Mouse (Mus musculus) bone marrow, adult 2 months (tissue): ENCODE data around the gene Ttc7b. TPM values are rescaled to one million over a fixed set of nuclear protein-coding genes. Genes with fewer than 3 reads are reported as not detected.

Source experiments
- H3K27ac ChIP-seq: fragments of 200-500 bp; 2 replicates; pipeline ENCODE4 v1.5.1; 2012; ENCODE audit warnings: low read depth, mild to moderate bottlenecking, control low read depth, inconsistent platforms, low read length; ENCODE audit not compliant: control insufficient read depth, poor library complexity, insufficient read depth
- H3K4me1 ChIP-seq: fragments of 200-500 bp; 2 replicates; pipeline ENCODE4 v1.6.1; 2011; ENCODE audit warnings: low read length; ENCODE audit not compliant: control insufficient read depth, insufficient read depth
- H3K4me3 ChIP-seq: fragments of 200-500 bp; replicated peaks from 2 replicates; pipeline ENCODE3; 2011; ENCODE audit warnings: mild to moderate bottlenecking, low read depth, low read length, control low read depth; ENCODE audit not compliant: control insufficient read depth
- CTCF ChIP-seq: fragments of 200-500 bp; IDR thresholded peaks from 2 replicates; pipeline ENCODE4 v1.5.1; 2011; ENCODE audit warnings: low read length, control low read depth; ENCODE audit not compliant: control insufficient read depth, insufficient read depth
- POLR2A ChIP-seq: fragments of 200-500 bp; IDR thresholded peaks from 2 replicates; pipeline ENCODE4 v1.6.1; 2011; ENCODE audit warnings: low read depth, mild to moderate bottlenecking, control low read depth, low read length, borderline replicate concordance; ENCODE audit not compliant: control insufficient read depth
- WGBS: fragments of 180-500 bp; shearing (Covaris S2); methylation state at CpG from one replicate; pipeline ENCODE4 v1.1.7; 2018; 5-methylcytosine and 5-hydroxymethylcytosine counted together
- polyA plus RNA-seq: library from polyadenylated mRNA; stranded (reverse); fragments of >200 nt; gene quantifications from 2 replicates; pipeline ENCODE4 v1.2.4, GENCODE M21; 2011; ENCODE audit warnings: low replicate concordance; ENCODE audit not compliant: missing spikeins, insufficient read depth, insufficient read length

Ttc7b gene
- polyA plus RNA-seq, 1 experiment: 26.5 TPM

GRCm38 (mm10) chr12:100282025-100282885, 238.4 kb downstream of the Ttc7b start:
- H3K27ac ChIP-seq: no peak overlapping the region; the same call in 1 of the 2 replicates
- no peak for TF ChIP-seq CTCF
- TF ChIP-seq POLR2A: no peak
- no peak overlapping the region for H3K4me3 ChIP-seq
- peaks cover 4% of the 10 kb centered on the region for H3K4me1 ChIP-seq
- 61% methylated on average over 8 of the region's 8 CpGs for WGBS

- no peak for TF ChIP-seq CTCF
- no peak for TF ChIP-seq POLR2A
- WGBS: 67% methylated on average over 4 of the region's 4 CpGs
- no peak overlapping the region for H3K27ac ChIP-seq
- no peak overlapping the region for H3K4me3 ChIP-seq
- peaks cover 7% of the 10 kb centered on the region for H3K4me1 ChIP-seq
Measured at GRCm38 (mm10) chr12:100280972-100281794, 239.4 kb downstream of the Ttc7b start.

- TF ChIP-seq POLR2A (no peak), CTCF (no peak)
- H3K4me3 ChIP-seq: no peak overlapping the region
- no peak overlapping the region for H3K27ac ChIP-seq
- 84% methylated on average over 4 of the region's 4 CpGs for WGBS
- peaks cover 9% of the 10 kb centered on the region for H3K4me1 ChIP-seq
Measured at GRCm38 (mm10) chr12:100279898-100280297, 240.7 kb downstream of the Ttc7b start.

GRCm38 (mm10) chr12:100278358-100278757, 242.3 kb downstream of the Ttc7b start:
- no peak overlapping the region for H3K4me3 ChIP-seq
- no peak for TF ChIP-seq POLR2A
- no peak for TF ChIP-seq CTCF
- H3K27ac ChIP-seq: no peak overlapping the region
- WGBS: 32% methylated on average over 8 of the region's 8 CpGs
- H3K4me1 ChIP-seq: peaks cover 9% of the 10 kb centered on the region

- Histone ChIP-seq H3K27ac (no peak overlapping the region), H3K4me3 (no peak overlapping the region), H3K4me1 (peaks cover 9% of the 10 kb centered on the region)
- WGBS: 31% methylated on average over 3 of the region's 3 CpGs
- TF ChIP-seq POLR2A (no peak), CTCF (no peak)
Measured at GRCm38 (mm10) chr12:100277534-100277905, 243.1 kb downstream of the Ttc7b start.

GRCm38 (mm10) chr12:100276607-100277533, 243.8 kb downstream of the Ttc7b start:
- Histone ChIP-seq H3K4me1 (peaks cover 11% of the 10 kb centered on the region), H3K4me3 (no peak overlapping the region), H3K27ac (no peak overlapping the region)
- no peak for TF ChIP-seq CTCF
- WGBS: 7% methylated on average over 20 of the region's 20 CpGs

GRCm38 (mm10) chr12:100275850-100276249, 244.8 kb downstream of the Ttc7b start:
- no peak overlapping the region for H3K27ac ChIP-seq
- no peak for TF ChIP-seq CTCF
- TF ChIP-seq POLR2A: no peak
- WGBS: 59% methylated on average over 5 of the region's 5 CpGs
- H3K4me1 ChIP-seq: peaks cover 11% of the 10 kb centered on the region
- H3K4me3 ChIP-seq: no peak overlapping the region

- peaks cover 11% of the 10 kb centered on the region for H3K4me1 ChIP-seq
- 72% methylated on average over 2 of the region's 2 CpGs for WGBS
- TF ChIP-seq CTCF: no peak
- TF ChIP-seq POLR2A: no peak
- no peak overlapping the region for H3K4me3 ChIP-seq
- no peak overlapping the region for H3K27ac ChIP-seq
Measured at GRCm38 (mm10) chr12:100273033-100273432, 247.6 kb downstream of the Ttc7b start.
